Mouse (Mus musculus) brain, adult 2 months (tissue): ENCODE measurements around the gene Lce1e.

Experiments used
- DNase-seq: peaks from one replicate; pipeline ENCODE4 v3.0.0; 2011; ENCODE audit warnings: low read depth, low spot score

Lce1e gene

DNA sequence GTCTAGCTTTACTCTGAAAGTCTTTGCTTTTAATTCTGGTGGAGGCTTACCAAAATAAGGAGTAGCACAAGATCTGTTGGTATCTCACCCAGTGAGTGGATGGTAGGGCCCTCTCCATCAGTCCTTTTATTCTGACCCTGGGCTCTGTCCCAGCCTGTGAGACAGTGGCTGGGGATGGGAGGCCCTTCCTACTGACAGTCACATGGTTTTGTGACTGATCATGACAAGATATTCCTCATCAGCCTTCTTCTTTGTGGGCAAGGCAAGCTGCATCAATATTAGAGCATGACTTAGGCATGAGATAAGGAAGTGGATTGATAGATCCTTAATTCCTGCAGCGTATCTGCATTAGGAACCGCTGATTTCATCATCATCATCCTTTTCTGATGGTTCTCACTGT, at the start of gene Lce1e:
Gene Lce1e (minus strand): TSS at position 101 of the 400 bp plus-strand sequence.
- DNase-seq = no peak

DNA sequence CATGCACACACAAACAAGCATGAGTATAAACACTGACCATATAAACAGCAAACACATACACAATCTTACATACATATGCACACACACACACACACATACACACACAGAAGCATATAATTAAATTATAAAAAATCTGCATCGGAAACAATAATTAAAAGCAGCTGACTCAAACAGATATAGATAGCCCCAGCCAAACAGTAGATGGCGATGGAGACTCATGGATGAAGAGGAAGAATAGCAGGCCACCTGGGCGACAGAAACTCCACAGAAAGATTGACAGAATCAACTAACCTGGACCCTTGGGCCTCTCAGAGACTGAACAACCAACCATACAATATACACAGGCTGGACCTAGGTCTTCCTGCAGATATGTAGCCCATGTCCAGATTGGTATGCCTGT, 44.3 kb upstream of the Lce1e start:
- DNase-seq = peak; percentile 2

DNA sequence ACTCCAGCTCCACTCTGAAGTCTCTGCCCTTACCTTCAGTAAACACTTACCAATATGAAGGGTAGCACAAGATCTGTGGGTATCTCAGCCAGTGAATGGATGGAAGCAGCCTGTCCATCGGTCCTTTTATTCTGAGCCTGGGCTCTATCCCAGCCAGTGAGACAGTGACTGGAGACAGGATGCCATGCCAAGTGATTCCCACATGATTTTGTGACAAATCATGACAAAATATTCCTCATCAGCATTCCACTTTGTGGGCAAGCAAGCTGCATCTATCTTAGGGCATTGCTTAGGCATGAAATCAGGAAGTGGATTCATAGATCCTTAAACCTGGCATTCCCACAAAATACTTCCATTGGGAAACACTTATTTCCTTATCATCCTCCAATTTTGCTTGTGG, 43.4 kb upstream of the Lce1e start, which contains the start of gene Lce1g:
Gene Lce1g (minus strand): TSS at position 101 of the 400 bp plus-strand sequence.
- no peak for DNase-seq

DNA sequence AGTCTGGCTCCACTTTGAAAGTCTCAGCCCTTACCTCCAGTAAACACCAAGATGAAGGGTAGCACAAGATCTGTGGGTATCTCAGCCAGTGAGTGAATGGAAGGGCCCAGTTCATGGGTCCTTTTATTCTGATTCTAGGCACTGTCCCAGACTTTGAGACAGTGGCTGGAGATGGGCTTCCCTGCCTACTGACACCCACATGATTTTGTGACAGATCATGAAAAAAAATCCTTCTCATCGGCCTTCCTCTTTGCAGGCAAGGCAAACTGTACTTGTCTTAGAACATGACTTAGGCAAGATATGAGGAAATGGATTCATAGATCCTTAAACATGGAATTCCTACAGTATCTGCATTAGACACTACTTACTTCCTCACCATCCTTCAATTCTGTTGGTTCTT, 30.1 kb upstream of the Lce1e start, which contains the start of gene Gm38119:
Gene Gm38119 (minus strand): TSS at position 101 of the 400 bp plus-strand sequence.
- DNase-seq = no peak

- no peak for DNase-seq
Measured at GRCm38 (mm10) chr3:92722631-92723030, 13.8 kb upstream of the Lce1e start.

GRCm38 (mm10) chr3:92720250-92720649, 11.4 kb upstream of the Lce1e start, which contains the start of gene Lce1f:
TSS of gene Lce1f (minus strand) at chr3:92720350.
- DNase-seq = no peak

DNA sequence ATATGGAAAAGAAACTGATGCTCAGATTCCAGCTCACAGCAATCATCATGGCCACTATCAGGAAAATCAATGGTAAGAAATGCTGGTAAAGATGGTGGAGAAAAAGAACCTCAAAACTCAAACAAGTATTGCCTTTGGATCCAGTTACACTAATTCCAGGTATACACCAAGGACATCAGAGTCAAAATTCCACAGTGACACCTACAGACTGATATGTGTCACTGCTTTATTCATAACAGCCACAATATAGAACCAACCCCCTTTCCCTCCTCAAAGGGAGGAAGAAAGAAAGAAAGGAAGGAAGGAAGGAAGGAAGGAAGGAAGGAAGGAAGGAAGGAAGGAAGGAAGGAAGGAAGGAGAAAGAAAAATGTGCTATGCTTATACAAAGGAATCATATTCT, 6.2 kb upstream of the Lce1e start:
- DNase-seq = no peak

DNA sequence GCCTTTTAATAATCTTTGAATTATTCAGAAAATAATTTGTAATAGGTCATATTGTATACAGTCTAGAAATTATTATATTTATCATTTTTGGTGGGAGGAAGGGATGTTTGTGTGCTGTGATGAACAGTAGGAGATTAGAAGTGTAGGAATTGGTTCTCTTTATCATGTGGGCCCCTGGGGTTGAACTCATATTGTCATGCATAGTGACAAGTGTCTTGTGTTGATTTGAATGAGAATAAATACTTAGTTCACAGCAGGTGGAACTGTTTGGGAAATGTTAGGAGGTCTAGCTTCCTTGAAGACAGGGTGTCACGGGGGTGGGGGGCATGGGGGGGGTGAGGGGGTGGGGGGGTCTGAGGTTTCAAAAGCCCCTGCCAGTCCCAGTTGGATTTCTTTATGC, 14.3 kb downstream of the Lce1e start:
- DNase-seq = no peak

- DNase-seq = peak; percentile 2
Measured at GRCm38 (mm10) chr3:92691688-92692087, 17.2 kb downstream of the Lce1e start.

- peak; percentile 4 for DNase-seq
Measured at GRCm38 (mm10) chr3:92689154-92689553, 19.7 kb downstream of the Lce1e start.

DNA sequence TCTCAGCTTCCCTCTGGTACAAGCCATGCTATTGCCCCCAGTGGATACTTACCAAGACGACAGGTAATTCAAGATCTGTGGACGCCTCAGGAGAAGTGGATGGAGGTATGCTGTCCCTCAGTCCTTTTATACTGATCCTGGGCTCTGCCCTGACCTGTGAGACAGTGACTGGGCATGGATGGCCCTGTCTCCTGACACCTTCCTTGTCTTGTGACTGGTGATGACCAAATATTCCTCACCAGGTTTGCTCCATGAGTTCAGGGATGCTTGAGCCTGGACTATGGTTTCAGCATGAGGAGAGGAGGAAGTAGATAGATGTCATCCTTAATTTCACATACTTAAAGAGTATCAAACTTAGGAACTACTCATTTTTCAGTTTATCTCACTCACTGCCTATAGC, 21.8 kb downstream of the Lce1e start, which contains the start of gene Lce1d:
Gene Lce1d (minus strand): TSS at position 101 of the 400 bp plus-strand sequence.
- DNase-seq = no peak

- DNase-seq = no peak
Measured at GRCm38 (mm10) chr3:92678947-92679346, 29.9 kb downstream of the Lce1e start, which contains the start of gene Lce1c. TSS of gene Lce1c (plus strand) at chr3:92679247.

DNA sequence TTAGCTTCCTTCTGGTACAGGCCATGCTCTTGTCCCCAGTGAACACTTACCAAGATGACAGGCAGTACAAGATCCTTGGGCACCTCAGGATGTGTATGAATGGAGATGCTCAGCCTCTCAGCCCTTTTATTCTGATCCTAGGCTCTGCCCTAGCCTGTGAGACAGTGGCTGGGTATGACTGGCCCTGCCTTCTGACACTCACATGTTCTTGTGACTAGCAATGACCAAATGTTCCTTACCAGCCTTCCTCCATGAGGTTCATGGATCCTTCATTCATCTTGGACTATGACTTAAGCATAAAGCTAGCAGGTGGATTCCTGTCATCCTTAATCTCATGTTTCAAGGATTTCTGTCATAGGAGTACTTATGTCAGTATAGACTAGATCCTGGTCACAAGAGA, 38.7 kb downstream of the Lce1e start, which contains the start of gene Lce1a2:
Gene Lce1a2 (minus strand): TSS at position 101 of the 400 bp plus-strand sequence.
- DNase-seq = no peak
